Mouse (Mus musculus): ENCODE results near the gene D630045J12Rik.

Gene D630045J12Rik

DNA sequence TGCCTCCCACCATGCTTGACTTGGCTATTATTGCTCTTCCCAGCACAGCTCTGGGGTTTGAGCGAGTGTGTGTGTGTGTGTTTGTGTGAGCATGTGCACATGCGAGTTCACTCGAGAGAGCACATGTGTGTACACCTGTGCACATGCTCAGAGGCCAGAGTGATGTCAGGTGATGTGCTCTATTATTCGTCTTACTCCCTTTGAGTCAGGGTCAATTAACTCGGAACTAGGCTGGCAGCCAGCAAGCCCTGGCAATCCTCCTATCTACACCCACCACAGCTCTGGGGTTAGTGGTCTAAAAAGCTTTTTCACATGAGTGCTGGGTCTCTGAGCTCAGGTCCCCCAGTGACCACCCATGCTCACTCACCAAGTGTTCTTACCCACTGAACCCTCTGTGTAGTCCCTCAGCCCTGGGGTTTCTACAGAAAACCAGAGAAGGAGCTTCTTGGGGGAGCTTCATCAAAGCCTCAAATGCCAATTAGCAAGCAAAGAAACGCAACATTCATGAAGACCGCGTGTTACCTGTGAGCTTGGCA, 11.4 kb downstream of the D630045J12Rik start:
- no peak for ATAC-seq (ENCODE audit: low TSS enrichment)

DNA sequence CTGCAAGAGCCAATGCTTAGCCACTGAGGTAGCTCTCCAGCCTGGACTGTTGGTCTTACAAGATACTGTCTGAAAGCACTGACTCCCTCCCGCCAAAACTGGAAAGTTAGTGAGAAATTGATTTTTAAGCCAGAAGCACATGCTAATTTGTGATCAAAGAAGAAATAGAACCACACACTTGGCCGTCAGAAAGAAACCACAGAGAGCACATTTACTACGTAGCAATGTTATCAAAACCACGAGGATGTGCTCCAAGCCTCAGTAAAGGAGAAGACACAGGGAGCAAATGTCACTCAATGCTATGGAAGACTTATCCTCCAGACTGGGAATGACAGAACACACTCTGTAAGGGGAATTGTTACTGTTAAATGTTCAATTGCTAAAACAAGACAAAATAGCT, 12.3 kb downstream of the D630045J12Rik start:
- ATAC-seq (ENCODE audit: low TSS enrichment), result no peak

DNA sequence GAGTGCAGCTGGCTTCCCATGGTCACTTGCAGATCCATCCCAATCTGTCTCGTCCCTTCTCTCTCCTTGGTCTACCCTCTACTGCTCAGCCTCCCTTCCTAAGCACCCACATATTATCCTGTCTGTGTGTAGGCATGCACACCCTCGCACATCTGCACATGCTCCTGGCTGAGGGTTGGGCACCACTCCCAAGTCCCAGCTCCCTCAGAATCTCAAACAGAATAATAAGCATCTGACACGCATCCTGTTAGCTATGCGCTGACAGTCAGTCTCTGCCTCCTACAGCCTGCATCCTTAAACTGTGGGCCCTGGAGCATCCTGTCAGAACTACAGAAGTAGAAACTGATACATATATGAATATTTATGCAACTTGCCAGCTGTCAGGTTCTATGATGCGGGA, 13.2 kb downstream of the D630045J12Rik start:
- peak; percentile 85 for ATAC-seq (ENCODE audit: low TSS enrichment)

GRCm38 (mm10) chr6:38238382-38238781, 15.4 kb downstream of the D630045J12Rik start:
- ATAC-seq (ENCODE audit: low TSS enrichment), result no peak

GRCm38 (mm10) chr6:38235991-38236658, 17.7 kb downstream of the D630045J12Rik start:
- ATAC-seq (ENCODE audit: low TSS enrichment), result 0 out of 2 replicates have a peak, but pooled peaks have one; percentile 22

DNA sequence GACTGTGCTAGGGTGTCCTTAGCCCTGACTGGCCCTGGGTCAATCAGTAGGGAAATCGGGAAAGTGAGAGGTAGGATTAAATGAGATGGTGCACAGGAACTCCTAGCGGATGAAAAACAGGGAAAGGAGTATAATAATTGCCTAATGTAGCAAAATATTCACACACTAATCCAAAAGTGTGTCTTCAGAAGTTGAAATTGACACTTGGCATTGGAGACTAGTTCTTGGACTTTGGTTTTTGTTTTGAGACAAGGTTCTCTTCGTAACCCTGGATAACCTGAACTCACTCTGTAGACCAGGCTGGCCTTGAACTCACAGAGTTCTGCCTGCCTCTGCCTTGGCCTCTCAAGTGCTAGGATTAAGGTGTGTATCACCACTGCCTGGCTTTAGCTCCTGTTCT, 20.0 kb downstream of the D630045J12Rik start:
- ATAC-seq (ENCODE audit: low TSS enrichment), result no peak

DNA sequence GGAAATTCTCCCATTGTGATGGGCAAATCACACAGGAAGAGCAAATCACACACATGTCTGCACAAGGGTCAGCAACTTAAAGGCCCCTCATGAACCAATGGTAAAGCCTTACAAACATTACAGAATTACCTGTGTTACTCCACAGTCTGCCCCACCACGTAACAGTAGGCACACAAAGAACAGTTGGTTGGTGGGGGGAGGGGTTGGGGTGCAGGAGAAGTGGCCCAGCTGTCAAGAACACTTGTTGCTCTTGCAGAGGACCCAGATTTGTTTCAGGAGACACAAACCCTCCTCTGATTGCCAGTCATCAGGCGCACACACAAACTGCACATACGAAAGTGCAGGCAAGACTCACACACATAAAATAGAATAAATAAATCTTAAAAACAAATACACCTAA, 20.9 kb downstream of the D630045J12Rik start:
- no peak for ATAC-seq (ENCODE audit: low TSS enrichment)

DNA sequence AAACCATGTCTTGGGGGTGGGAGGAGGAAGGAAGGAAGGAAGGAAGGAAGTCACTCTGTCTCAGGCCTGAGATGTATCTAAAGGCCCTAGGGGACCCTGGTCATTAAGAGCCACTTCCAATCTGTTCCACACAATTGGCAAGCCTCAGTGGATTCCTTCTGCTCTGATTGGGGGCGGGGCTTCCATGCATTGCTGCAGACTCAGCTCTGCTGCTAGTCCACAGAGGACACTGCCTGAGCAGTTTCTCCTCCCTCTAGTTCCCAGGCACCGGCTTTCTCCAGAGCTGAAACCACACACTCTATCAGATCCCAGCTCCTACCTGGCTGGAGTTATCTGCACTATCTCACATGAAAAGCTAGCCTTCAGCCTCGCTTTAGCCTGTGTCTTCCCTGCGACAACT, 21.8 kb downstream of the D630045J12Rik start:
- ATAC-seq (ENCODE audit: low TSS enrichment), result 0 out of 2 replicates have a peak, but pooled peaks have one; percentile 36

- peak; percentile 42; the same call in 1 of the 2 replicates for ATAC-seq (ENCODE audit: low TSS enrichment)
Observed at GRCm38 (mm10) chr6:38224079-38224478, 29.7 kb downstream of the D630045J12Rik start.

DNA sequence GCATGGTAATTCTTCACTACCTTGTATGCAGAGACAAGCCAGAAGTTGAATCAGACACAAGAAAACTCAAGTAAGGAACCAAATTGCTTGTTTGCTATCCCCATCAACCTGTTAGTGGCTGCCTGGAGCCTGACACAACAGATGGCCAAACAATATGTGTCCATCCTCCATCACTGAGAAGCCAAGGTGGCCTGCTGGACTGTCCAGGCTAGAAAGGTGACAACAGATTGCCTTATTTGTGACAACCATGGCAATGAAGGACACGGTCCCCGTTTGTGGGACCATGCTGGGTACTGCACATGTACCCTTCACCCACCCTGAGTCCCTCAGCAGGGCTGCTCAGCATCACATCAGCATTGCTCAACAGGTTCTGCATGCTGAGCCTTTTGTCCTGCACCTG, 34.5 kb downstream of the D630045J12Rik start:
- no peak for ATAC-seq (ENCODE audit: low TSS enrichment)

DNA sequence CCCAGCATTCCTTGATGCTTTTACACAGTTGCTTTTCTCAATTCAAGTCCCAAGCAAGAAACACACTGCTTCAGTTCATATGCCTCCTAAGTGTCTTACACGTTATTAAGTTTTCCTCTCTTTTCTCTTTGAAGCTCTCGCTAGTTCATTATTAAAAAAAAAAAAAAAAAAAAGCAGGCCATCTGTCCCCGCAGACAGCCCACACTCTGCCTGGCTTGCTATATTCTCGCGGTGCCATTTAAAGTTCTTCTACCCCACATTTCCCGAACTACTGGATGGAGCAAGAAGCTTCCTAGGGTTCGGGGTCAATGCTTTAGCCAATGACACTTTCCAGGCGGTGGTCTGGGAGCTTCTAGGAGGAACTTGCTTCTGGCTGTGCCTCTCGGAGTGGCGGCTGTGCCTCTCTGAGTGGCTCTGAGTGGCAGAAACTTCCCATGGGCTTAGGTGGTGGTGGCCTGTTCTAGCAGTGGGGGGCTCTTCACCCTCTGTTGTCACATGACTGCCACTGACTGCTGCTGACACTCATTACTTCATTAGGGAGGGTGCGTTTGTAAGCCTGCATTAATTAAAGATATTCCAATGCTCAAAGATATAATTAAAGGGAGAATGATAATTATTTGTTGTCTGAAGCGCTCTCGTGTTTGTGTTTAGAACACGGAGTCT, 38.2 kb downstream of the D630045J12Rik start:
- ATAC-seq (ENCODE audit: low TSS enrichment), result peak; percentile 59; the same call in 1 of the 2 replicates

DNA sequence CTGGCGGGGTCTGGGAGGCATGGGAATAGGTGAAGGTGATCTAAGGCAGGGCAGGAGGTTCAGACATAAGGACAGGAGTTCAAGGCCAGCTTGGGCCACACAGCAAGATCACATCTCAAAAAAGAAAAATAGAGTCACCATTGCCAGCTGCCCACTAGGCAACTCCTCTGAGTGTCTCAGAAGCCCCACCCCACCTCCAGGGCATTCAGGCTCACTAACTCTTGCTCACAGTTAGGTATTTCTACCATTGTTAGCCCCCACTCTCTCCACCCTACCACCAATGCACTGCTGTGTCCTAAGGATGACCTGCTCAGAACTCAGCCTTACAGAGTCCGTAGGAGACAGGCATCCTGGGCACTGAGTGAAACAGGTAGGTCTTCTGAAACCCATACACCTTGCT, 46.2 kb downstream of the D630045J12Rik start:
- no peak for ATAC-seq (ENCODE audit: low TSS enrichment)

DNA sequence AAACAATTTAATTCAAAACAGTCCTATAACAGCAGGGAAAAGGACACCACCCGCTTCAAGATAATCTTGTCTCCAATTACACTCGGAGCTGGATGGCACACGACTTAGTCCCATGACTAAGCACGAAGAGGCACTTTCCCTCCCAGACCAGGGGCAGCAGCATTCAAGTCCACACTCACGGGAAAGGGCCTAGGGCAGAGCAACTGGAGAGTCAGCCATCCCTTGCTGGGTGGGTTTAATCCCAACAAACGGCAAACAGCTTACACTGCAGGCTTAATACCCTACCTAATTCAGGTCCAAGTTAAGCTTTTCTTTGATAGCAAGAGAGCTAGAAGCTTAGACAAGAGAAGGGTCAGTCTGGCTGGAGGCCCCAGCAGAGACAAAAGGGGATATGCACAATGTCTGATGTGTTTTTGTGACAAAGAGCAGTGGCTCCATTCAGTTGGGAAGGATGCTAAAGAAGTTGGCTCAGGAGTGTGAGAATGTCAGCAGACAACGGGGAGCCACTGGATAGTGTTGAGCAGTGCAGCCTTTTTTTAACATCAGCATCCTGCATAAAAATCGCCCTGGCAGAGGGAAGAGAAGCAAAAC, 46.8 kb downstream of the D630045J12Rik start:
- ATAC-seq (ENCODE audit: low TSS enrichment), result peak; percentile 65; the same call in 1 of the 2 replicates

DNA sequence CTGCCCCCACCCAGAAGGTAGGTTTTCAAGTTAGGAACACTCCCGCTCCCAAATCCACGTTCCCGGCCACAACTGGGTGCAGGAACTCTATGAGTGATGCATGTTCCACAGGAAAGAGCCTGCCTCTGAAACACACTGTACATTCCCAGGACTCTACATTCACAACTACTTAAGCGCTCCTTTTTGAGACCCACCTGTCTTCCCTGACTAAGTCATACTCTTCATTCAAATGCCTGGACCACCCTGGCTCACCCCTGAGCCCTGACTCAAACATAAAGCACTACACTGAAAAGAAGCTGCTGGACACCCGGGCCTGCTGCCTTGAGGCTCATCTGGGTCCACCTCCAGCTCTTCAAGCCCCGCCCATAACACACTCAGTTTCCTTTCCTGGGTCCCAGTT, 48.4 kb downstream of the D630045J12Rik start:
- no peak for ATAC-seq (ENCODE audit: low TSS enrichment)

GRCm38 (mm10) chr6:38203820-38204219, 50.0 kb downstream of the D630045J12Rik start:
- ATAC-seq (ENCODE audit: low TSS enrichment), result no peak

- ATAC-seq (ENCODE audit: low TSS enrichment), result no peak
Observed at GRCm38 (mm10) chr6:38202816-38203215, 51.0 kb downstream of the D630045J12Rik start.

- ATAC-seq (ENCODE audit: low TSS enrichment), result peak; percentile 56
Observed at GRCm38 (mm10) chr6:38201495-38201894, 52.3 kb downstream of the D630045J12Rik start.

DNA sequence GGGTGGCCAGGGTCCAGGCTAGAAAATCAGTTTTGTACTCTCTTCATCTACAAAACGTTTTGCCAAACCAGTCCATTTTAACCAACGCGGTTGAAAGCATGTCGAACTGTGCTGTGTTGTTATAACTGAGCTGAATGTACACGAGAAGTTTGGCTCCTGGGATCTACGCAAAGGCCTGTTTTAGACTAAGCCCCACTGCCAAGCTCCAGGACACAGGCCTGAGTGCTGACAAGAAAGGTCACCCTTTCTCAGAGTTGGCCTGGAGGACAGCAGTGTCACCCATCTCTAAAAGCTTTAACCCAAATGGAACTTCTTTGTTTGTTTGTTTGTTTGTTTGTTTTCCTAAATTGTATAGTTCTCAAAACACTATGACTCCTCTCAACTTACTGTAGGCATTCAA, 54.2 kb downstream of the D630045J12Rik start:
- ATAC-seq (ENCODE audit: low TSS enrichment), result no peak

DNA sequence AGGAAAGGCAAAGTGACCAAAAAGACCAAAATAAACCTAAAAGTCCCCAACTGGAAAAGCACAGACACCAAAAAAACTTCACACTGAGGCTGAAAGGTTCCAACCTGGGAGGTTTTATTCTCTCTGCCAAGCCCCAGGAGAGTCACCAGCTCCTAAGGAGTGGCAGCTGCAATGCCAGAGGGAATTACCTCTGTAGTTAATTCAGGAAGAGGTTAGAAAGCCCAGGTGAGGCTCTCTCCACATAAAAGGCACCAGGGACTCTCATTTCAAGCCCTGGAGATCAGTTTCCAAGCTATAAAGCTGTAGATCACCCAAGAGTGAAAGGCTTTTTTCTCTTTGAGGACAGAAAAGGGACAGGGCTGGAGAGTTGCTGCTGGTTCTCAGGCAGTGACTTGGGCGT, 55.1 kb downstream of the D630045J12Rik start:
- ATAC-seq (ENCODE audit: low TSS enrichment), result no peak

GRCm38 (mm10) chr6:38196266-38197189, 57.3 kb downstream of the D630045J12Rik start:
- ATAC-seq (ENCODE audit: low TSS enrichment), result peak; percentile 81

GRCm38 (mm10) chr6:38195306-38195705, 58.5 kb downstream of the D630045J12Rik start:
- ATAC-seq (ENCODE audit: low TSS enrichment), result no peak

- no peak for ATAC-seq (ENCODE audit: low TSS enrichment)
Observed at GRCm38 (mm10) chr6:38194046-38194445, 59.8 kb downstream of the D630045J12Rik start.
